Mouse (Mus musculus) layer of hippocampus, adult 11-12 months (tissue): Measurements from ENCODE around the gene Ino80b.
A peak's percentile ranks its signal among the peaks of the same experiment; 100 is the strongest.
"Not testable (repeated sequence)": the region's sequence is repeated elsewhere in the genome, so short reads cannot be mapped to it uniquely, and the experiment has no call there.

ENCODE experiments used
- DNase-seq: peaks from one replicate; pipeline ENCODE4 v3.0.0; 2022; ENCODE audit warnings: low spot score

The Ino80b gene

DNA sequence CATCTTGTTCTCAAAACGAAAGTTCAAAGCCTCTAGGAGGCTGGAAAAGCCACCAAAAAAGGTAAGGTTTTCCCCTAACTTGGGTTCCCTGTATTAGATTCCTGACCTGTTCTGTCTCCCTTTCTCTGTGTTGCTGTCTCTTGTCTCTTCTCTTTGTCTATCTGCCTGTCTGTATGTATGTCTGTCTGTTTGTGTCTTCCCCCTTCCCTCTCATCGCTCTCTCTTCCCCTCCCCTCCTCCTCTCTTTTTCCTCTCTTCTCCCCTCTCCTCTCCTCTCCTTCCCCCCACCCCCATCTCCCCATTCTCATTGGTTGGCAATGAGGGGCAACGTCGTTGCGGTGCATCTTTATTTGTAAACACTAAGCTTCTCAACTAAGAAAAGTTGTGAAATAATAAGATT, at the start of gene Ino80b:
Ino80b (minus strand) TSS at position 101 of the 400 bp plus-strand sequence.
- DNase-seq, result no peak

GRCm38 (mm10) chr6:83172240-83172920, 47.1 kb upstream of the Ino80b start:
- DNase-seq, result peak; percentile 70

- DNase-seq, result no peak
Measured at GRCm38 (mm10) chr6:83171063-83171462, 45.8 kb upstream of the Ino80b start.

- DNase-seq, result no peak
Measured at GRCm38 (mm10) chr6:83169872-83170271, 44.6 kb upstream of the Ino80b start.

GRCm38 (mm10) chr6:83166243-83166630, 41.0 kb upstream of the Ino80b start:
- DNase-seq, result no peak

DNA sequence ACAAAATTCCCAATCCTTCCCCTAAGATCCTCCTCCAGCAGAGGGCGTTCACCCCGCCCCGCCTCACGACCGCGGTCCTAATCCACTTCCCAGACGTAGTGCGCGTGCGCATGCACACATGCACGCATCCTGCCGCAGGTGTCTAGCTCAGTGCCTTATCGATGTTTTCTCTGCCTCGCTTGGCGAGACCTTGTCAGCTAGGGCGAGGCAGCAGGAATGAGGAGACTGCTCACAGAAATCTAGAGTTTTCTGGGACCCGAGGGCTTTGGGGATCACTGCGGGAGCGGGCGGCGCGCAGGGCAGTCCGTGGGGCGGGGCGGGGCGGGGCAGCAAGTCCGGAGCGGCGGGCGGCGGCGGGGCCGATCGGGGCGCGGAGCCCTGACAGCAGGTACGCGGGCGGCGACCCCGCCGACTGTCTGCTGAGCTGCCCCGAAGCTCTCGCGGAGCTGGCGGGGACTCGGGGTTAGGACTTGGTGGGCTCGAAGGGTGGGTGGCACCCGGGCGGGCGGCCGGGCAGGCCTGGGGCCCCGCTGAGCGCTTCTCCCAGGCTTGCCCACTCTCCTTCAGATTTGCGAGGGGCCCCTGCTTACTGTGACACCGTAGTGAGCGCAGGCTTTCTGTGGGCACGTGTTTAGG, 40.5 kb upstream of the Ino80b start, which contains the start of gene Dctn1:
Dctn1 (plus strand) TSS at position 314 of the 636 bp plus-strand sequence.
- peak; percentile 93 for DNase-seq

DNA sequence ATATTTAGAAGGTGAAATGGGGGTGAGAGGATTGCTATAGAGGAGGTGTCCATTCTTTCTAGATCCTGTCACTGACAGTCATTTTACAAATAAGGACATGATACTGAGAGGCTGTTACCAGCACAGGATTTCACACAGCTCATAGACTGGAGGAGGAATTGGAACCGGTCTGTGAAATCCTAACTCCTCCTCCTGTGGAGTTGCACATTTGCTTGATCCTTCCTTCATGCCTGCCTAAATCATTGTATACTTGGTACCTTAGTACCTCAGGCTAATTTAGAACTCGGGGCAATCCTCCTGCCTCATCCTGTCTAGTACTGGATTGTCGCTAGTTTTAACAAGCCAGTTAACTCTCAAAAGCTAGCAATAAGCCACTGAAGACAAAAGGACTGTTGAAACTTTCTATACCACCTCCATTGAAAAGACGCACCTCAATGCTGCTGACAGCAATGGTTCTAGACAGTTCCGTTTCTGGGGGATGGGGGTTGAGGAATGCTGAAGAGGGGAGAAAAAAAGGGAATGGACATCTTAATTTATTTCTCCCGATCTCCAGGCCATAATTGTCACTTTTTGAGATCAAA, 39.9 kb upstream of the Ino80b start:
- no peak for DNase-seq

DNA sequence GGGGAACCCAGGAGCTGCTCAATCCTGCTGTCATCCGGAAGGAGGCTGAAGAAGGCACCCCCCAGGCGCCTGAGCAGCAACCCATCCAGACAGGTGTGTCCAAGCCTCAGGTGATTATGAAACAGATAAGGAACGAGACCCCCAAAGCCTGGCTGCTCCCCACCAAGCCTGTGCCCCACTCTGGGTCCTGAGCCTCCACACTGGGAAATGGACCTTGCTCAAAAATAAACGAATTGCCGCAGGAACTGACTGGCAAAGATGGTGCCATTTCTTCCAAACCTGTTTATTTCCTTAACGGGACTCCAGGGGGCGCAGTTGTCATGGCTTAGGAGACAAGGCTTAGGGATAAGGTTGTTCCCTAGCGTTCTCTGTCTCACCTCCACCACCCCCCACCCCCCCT, 37.5 kb upstream of the Ino80b start:
- no peak for DNase-seq

DNA sequence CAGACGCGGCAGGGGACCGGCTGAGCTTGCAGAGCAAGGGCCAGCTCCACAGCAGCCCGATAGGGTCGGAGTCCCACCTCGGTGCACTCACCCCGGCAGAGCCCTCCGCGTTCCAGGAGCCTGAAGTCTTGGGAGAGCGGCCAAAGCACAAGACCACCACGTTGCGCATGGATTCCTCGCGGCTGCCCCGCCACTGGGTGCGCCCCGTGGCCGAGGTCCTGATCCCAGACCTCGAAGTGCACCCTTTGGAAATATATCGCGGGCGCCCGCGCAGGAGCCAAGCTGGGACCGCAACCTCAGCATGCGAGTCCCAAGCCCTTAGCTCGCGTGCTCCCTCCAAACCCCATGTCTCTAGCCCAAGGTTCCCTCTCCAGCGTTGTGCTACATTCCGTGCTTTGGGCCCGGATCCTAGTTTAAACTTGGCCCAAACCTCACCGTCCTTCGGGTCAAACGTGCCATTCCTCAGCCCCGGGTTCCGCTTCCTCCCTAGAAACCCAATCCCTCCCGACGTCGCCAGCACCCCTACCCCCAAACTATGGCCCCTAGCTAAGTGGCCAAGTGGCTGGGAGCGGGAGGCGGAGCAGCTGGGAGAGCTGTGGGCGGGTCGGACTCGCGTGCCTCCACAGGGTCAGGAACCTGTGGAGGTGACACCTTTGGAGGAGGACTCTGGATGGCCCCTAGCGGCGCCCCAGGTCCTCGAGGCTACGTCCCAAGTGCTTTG, 36.9 kb upstream of the Ino80b start:
- DNase-seq, result no peak

DNA sequence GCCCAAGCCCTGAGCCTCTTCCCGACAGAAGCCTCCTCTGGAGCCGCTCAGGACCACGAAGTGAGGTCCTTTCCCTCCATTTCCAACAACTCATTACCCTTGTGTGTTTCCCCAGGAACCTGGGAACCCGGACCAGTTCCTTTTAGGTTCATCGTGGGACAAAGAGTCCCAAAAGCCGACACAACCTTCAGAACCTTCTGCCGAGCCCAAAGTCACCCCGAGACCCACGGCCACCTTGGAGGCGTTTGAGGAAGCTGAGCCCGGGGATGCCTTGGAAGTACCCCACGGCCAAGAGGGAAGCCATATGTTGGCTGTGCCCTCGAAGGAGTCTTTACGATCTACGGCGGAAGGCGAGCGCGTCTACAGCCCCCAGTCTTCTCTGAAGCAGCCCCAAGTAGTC, 36.2 kb upstream of the Ino80b start:
- no peak for DNase-seq

- DNase-seq, result not testable (repeated sequence)
Measured at GRCm38 (mm10) chr6:83159456-83159855, 34.2 kb upstream of the Ino80b start.

- DNase-seq, result peak; percentile 76
Measured at GRCm38 (mm10) chr6:83156259-83156684, 31.0 kb upstream of the Ino80b start, which contains the start of the genes Wdr54 and 1700003E16Rik. Gene Wdr54, minus strand, starts transcription at chr6:83156397. Gene 1700003E16Rik, plus strand, starts transcription at chr6:83156404.

DNA sequence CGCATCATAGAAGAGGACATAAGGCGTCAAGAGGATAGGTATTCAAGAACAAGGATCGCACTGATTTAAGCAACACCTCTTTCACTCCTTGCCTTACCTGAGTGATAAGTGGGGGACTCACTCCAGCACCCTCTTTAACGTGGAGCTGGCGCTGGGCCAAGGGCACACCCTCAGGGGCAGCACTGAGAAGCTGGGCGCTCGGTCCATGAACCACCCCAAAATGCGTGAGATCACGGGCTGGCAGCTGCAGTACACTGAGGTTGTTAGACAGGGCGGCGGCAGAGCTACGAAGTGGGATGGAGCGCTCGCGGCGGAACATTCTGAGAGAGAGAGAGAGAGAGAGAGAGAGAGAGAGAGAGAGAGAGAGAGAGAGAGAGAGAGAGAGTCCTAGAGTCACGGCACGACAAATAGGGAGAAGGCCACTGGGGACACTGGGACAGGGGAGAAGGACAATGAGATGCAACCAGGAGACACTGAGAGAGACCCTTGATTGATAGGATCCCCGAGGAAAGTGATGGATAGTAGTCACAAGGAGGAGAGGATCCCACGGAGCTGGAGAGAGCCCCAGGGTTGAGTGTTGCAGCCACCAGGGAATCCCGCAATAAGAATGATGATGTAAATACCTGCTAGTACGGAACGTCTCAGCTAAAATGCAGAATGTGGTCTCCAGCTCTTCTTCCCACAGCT, 30.5 kb upstream of the Ino80b start:
- DNase-seq, result no peak

DNA sequence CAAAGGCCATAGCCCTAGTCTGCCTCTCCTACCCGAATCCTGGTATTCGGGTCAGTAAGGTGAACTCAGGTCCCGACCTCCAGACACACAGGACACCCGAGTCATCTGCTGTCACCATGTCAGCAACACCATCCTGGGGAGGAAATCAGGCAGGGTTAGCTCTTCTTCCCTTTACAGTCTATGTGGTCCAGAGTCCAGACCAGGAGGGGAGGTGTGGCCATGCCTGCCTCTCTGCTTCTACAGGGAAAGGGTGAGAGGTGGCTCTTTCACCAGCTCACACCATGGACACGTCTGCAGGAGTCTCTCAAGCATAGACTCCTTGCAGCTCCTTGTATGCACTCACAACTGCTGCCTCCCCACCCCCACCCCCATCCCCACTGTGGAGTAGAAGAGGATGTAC, 28.3 kb upstream of the Ino80b start:
- DNase-seq, result no peak

GRCm38 (mm10) chr6:83153038-83153437, 27.8 kb upstream of the Ino80b start:
- no peak for DNase-seq

DNA sequence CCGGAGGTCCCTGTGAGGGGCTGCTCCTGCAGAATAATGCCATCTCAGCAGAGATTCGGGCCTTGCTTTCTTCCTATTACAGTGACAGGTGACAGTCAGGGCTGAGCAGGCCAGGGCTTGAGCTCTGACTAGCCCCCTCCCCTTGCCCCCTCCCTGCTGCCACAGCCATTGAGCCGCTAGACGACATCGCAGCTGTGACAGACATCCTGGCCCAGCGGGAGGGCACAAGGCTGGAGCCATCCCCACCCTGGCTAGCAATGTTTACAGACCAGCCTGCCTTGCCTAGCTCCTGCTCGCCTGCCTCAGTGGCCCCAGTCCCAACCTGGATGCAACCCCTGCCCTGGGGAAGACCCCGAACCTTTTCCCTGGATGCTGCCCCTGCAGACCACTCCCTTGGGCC, 26.5 kb upstream of the Ino80b start:
- no peak for DNase-seq

DNA sequence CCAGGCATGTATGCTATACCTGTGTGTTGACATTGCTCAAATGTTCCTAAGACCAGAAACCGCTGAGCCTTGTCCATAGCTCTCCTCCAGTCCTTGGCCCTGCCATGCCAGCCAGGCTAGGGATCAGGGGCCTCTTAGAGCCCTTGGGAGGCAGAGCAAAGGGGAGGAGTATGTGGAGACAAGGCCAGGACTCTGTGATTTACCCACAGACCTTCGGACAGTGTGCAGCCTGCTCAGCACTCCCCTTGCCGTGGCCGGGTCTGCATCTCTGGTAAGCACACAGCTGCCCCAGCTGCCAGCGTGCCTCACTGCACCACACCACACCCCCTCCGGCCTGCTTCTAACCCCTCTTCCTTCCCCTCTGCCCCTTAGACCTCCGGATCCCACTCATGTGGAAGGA, 22.0 kb upstream of the Ino80b start:
- DNase-seq, result no peak

- no peak for DNase-seq
Measured at GRCm38 (mm10) chr6:83145805-83146204, 20.6 kb upstream of the Ino80b start.

GRCm38 (mm10) chr6:83145209-83145608, 20.0 kb upstream of the Ino80b start:
- no peak for DNase-seq

DNA sequence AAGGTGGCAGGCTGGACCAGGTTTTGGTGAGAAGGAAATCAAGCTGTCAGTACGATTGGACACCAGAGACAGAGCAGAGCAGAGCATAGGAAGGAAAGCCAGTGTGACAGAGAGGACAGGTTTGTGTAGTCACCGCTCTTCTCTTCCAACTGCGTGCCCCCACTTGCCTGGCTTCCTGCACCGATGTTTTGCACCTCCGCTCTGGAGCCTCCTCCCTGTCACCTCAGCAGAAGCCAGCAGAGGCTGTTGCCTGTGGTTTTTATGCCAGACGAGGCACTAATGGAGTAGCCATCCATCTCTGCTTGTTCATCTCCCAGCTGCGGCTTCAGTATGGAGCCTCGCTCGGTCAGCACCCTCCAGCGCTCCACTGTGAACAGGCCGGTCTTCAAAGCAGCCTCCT, 17.7 kb upstream of the Ino80b start:
- no peak for DNase-seq

DNA sequence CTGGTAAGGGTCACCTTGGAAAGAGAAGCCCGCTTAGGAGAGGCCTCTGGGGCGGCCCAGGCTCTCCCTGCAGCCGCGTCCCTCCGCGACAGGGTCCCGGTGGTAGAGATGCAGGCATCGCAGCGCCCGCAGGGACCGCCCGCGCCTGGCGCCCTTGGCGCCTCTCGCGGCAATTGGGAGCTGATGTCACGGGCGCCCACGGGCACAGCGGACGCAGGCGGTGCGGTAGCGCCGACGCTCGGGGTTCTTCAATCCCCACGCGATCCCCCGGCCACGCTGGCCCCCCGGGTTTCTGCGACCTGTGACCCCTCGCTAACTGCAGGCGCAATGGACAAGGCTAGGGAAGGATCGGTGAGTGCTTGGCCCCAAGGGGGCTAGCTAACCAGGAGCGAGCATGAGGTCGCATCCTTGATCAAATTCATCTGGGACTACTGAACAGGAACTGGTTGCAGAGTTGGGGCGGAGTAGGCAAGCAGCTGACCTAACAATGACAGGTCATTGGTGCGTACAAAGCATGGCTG, 17.0 kb upstream of the Ino80b start:
- DNase-seq, result peak; percentile 74

GRCm38 (mm10) chr6:83141636-83142035, 16.4 kb upstream of the Ino80b start:
- DNase-seq, result no peak
